Mouse (Mus musculus) kidney, postnatal 0 days (tissue): Measurements from ENCODE around the gene Slc4a1ap. TPM values are rescaled to one million over a fixed set of nuclear protein-coding genes. Genes with fewer than 3 reads are reported as not detected.
A peak's percentile ranks its signal among the peaks of the same experiment; 100 is the strongest.

Experiments
- ATAC-seq: fragments of 200-750 bp; cut with Nextera tagmentation; replicated peaks from 2 replicates; pipeline ENCODE4 v1.8.0; 2017; ENCODE audit warnings: low read depth, moderate number of reproducible peaks, moderate TSS enrichment, moderate library complexity; ENCODE audit not compliant: low FRiP score
- DNase-seq: peaks from one replicate; pipeline ENCODE4 v3.0.0-alpha.2; 2016; ENCODE audit warnings: low spot score
- H3K27ac ChIP-seq: fragments of 300-500 bp; sonication (generic); 2 replicates; pipeline ENCODE4 v1.5.1; 2014; ENCODE audit warnings: mild to moderate bottlenecking
- H3K27me3 ChIP-seq: fragments of 300-500 bp; sonication (generic); 2 replicates; pipeline ENCODE4 v1.6.1; 2014; ENCODE audit warnings: low read length, mixed read lengths; ENCODE audit not compliant: insufficient read depth
- H3K36me3 ChIP-seq: fragments of 300-500 bp; sonication (generic); 2 replicates; pipeline ENCODE4 v1.6.1; 2014; ENCODE audit warnings: low read length, mixed read lengths; ENCODE audit not compliant: insufficient read depth
- H3K4me1 ChIP-seq: fragments of 300-500 bp; sonication (generic); replicated peaks from 2 replicates; pipeline ENCODE4 v1.6.1; 2014; ENCODE audit warnings: antibody characterized with exemption, low read length, mixed read lengths; ENCODE audit not compliant: insufficient read depth
- H3K4me2 ChIP-seq: fragments of 300-500 bp; sonication (generic); 2 replicates; pipeline ENCODE4 v1.6.1; 2014; ENCODE audit warnings: mild to moderate bottlenecking, low read length, moderate library complexity, mixed read lengths
- H3K4me3 ChIP-seq: fragments of 300-500 bp; sonication (generic); replicated peaks from 2 replicates; pipeline ENCODE4 v1.5.1; 2014; ENCODE audit warnings: low read depth, low read length
- H3K9ac ChIP-seq: fragments of 300-500 bp; sonication (generic); 2 replicates; pipeline ENCODE4 v1.6.1; 2014; ENCODE audit warnings: low read depth, low read length
- H3K9me3 ChIP-seq: fragments of 300-500 bp; sonication (generic); replicated peaks from 2 replicates; pipeline ENCODE4 v1.6.1; 2016; ENCODE audit warnings: low read length, inconsistent platforms, mixed read lengths
- CTCF ChIP-seq: IDR thresholded peaks from 2 replicates; pipeline ENCODE4 v1.5.1; 2016; ENCODE audit warnings: antibody characterized with exemption, low read depth, mild to moderate bottlenecking, moderate library complexity
- WGBS: fragments of 180-500 bp; shearing (Covaris S2); extraction: QIAGEN DNeasy Blood & Tissue Kit; methylation state at CpG from one replicate; pipeline ENCODE4 v1.1.7; 2014; 5-methylcytosine and 5-hydroxymethylcytosine counted together
- polyA plus RNA-seq: library from polyadenylated mRNA; unstranded; fragments of >200 nt; fragmentation: Nextera tagmentation; extraction: Ambion mirVana; gene quantifications from 2 replicates; pipeline ENCODE4 v1.2.1, GENCODE M21; 2015

Slc4a1ap gene
- polyA plus RNA-seq, 1 experiment from 2014 or later = 18.6 TPM

DNA sequence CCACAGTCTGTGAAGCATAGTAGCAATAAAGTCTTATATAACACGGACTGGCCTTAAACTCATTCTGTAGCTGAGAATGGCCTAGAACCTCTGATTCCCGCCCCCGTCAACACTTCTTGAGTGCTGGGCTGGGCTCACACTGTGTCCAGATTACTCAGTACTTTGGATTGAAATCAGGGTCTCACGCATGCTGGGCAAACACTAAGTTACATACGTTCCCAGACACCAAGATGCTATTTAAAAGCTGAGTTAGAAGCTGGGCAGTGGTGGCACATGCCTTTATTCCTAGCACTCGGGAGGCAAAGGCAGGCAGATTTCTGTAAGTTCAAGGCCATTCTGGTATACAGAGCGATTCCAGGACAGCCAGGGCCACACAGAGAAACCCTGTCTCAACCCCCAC, 71.3 kb downstream of the Slc4a1ap start:
- TF ChIP-seq CTCF = no peak
- no peaks in the 10 kb centered on the region for H3K27me3 ChIP-seq
- no peak overlapping the region for H3K4me3 ChIP-seq
- H3K36me3 ChIP-seq = no peaks in the 10 kb centered on the region
- ATAC-seq = no peak
- no peak overlapping the region for H3K27ac ChIP-seq
- DNase-seq = no peak
- H3K4me2 ChIP-seq = no peak overlapping the region
- WGBS = 84% methylated on average over 7 of the region's 7 CpGs
- H3K9me3 ChIP-seq = no peaks in the 10 kb centered on the region
- no peak overlapping the region for H3K9ac ChIP-seq
- peaks cover 12% of the 10 kb centered on the region for H3K4me1 ChIP-seq

- DNase-seq = peak; percentile 67
Observed at GRCm38 (mm10) chr5:31598579-31598978, 71.8 kb downstream of the Slc4a1ap start.

GRCm38 (mm10) chr5:31599161-31599560, 72.4 kb downstream of the Slc4a1ap start:
- no peak for ATAC-seq
- peaks cover 12% of the 10 kb centered on the region for H3K4me1 ChIP-seq
- no peak for DNase-seq

More at GRCm38 (mm10) chr5:31598579-31598978, 71.8 kb downstream of the Slc4a1ap start:
- no peak for ATAC-seq
- 76% methylated on average over 4 of the region's 4 CpGs for WGBS
- Histone ChIP-seq H3K27me3 (no peaks in the 10 kb centered on the region), H3K4me3 (no peak overlapping the region), H3K27ac (no peak overlapping the region), H3K9me3 (no peaks in the 10 kb centered on the region), H3K9ac (no peak overlapping the region), H3K4me1 (peaks cover 12% of the 10 kb centered on the region), H3K4me2 (no peak overlapping the region), H3K36me3 (no peaks in the 10 kb centered on the region)
- TF ChIP-seq CTCF = peak; percentile 68

DNA sequence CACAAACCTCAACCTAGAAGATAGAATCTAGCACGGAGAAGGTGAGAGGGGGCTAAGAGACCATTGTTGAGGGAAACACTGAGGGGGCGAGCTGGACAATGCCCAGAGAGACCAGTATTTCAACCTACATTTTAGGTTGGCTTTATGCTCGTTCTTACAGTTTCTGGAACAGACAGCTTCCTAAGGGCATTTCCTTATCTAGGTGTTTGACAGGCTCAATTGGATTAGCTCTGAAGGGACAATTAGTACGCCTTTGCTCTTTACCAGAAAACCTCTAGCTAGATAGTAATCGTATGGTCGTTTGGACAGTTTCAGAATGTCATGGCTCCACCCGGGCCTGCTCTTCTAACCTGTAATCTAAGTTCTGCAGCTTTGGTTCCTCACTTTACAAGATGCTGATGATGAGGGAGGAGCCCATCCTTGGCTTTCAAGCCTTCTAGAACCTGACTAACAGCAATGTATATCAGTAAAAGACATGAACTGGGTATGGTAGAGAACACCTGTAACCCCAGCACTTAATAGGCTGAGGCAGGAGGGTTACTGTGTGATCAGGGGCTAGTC, 74.4 kb downstream of the Slc4a1ap start:
- ATAC-seq (no peak), DNase-seq (no peak)
- Histone ChIP-seq H3K4me2 (no peak overlapping the region), H3K27ac (no peak overlapping the region), H3K4me1 (peaks cover 12% of the 10 kb centered on the region), H3K9ac (no peak overlapping the region), H3K27me3 (no peaks in the 10 kb centered on the region), H3K9me3 (no peaks in the 10 kb centered on the region), H3K36me3 (no peaks in the 10 kb centered on the region), H3K4me3 (no peak overlapping the region)
- no peak for TF ChIP-seq CTCF
- WGBS = 87% methylated on average over 7 of the region's 7 CpGs

More at GRCm38 (mm10) chr5:31599161-31599560, 72.4 kb downstream of the Slc4a1ap start:
- no peaks in the 10 kb centered on the region for H3K9me3 ChIP-seq
- no peaks in the 10 kb centered on the region for H3K36me3 ChIP-seq
- no peak overlapping the region for H3K27ac ChIP-seq
- H3K4me3 ChIP-seq = no peak overlapping the region
- H3K27me3 ChIP-seq = no peaks in the 10 kb centered on the region
- TF ChIP-seq CTCF = peak; percentile 44; the same call in 1 of the 2 replicates
- 83% methylated on average over 2 of the region's 2 CpGs for WGBS
- no peak overlapping the region for H3K4me2 ChIP-seq
- H3K9ac ChIP-seq = no peak overlapping the region

GRCm38 (mm10) chr5:31602377-31602776, 75.6 kb downstream of the Slc4a1ap start:
- 0 out of 2 replicates have a peak overlapping the region, but pooled peaks have one; percentile 19 for H3K9ac ChIP-seq
- DNase-seq (peak; percentile 70), ATAC-seq (no peak; the same call in 1 of the 2 replicates)
- peaks cover 3% of the 10 kb centered on the region; the same call in 1 of the 2 replicates for H3K4me1 ChIP-seq
- H3K36me3 ChIP-seq = no peaks in the 10 kb centered on the region
- WGBS = 62% methylated on average over 1 of the region's 1 CpGs
- no peaks in the 10 kb centered on the region for H3K27me3 ChIP-seq
- H3K27ac ChIP-seq = no peak overlapping the region
- H3K4me2 ChIP-seq = no peak overlapping the region
- no peak for TF ChIP-seq CTCF
- no peak overlapping the region for H3K4me3 ChIP-seq
- H3K9me3 ChIP-seq = no peaks in the 10 kb centered on the region

GRCm38 (mm10) chr5:31603766-31604165, 77.0 kb downstream of the Slc4a1ap start:
- WGBS = 50% methylated on average over 6 of the region's 6 CpGs
- TF ChIP-seq CTCF = no peak
- Histone ChIP-seq H3K27me3 (no peaks in the 10 kb centered on the region), H3K9ac (no peak overlapping the region), H3K9me3 (no peaks in the 10 kb centered on the region), H3K4me3 (no peak overlapping the region), H3K4me1 (peaks cover 3% of the 10 kb centered on the region; the same call in 1 of the 2 replicates), H3K27ac (no peak overlapping the region), H3K4me2 (no peak overlapping the region), H3K36me3 (no peaks in the 10 kb centered on the region)
- ATAC-seq = no peak
- no peak for DNase-seq
